Mouse (Mus musculus): ENCODE data around the gene Atp9a.

DNA sequence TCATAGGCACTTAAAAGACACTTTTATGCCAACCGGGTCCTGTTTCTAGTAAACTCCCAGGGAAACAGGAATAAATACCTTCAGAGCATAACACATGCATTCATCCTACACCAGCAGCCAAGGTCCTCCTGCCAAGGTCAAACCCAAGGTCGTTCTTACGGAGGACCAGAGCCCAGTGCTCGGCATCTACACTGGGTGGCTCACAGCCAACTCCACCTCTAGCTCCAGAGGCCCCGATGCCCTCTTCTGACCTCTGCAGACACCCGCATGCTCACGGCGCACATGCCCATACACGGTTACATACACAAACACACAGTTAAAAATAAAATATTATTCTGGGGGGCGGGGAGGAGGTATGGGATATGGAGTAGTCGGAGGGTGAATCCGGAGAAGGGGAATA lies 155.7 kb downstream of the Atp9a start:
- no peak for TF ChIP-seq CTCF (IDR thresholded peaks at IDR 0.05; ENCODE audit: control insufficient read depth, insufficient read depth, insufficient read length)
- TF ChIP-seq MAX (IDR thresholded peaks at IDR 0.05) = no peak
